Mouse (Mus musculus): ENCODE data around the gene Blvrb. TPM values are rescaled to one million over a fixed set of nuclear protein-coding genes. Genes with fewer than 3 reads are reported as not detected.
A peak's percentile ranks its signal among the peaks of the same experiment; 100 is the strongest.

The Blvrb gene
- polyA plus RNA-seq (2015; fragmentation: Nextera tagmentation; extraction: Ambion mirVana): 86.6 and 133 TPM in 2 replicates

DNA sequence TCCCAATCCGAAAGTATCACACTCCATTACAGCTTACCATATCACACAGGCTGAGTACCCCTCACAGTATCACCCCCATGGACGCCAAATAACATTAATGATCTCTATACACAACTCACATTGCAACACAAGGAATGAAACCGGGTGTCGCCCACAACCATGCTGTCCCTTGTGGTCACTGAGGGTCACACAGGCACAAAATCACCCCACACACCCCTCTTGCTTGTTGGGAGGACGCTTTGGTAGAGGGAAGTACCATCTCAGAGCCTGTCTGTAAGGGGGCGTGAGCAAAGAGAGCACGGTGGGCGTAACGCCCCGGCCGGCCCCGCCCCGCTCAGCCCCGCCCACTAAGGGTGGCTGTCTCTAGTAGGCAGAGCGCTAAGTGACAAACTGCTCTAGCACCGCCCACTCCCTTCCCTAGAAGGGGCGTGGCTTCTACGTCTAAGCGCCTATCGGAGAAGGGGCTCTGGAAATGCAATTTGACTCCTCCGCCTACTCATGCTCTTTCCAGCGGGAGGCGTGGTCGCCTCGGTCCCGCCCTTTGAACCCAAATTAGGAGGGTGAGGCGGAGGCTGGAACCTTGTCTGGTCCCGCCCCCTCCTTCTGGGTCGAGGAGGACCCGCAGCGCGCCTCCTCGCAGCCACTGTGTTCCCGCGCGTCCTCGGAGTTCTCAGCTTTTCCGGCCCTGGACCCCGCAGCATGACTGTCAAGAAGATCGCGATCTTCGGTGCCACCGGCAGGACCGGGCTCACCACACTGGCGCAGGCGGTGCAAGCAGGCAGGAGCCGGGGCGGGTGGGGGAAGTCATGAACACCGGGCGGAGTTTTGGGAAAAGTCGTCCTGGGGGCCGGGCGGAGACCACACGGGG, at the start of gene Blvrb, which contains the start of gene Sptbn4:
Gene Blvrb (plus strand): TSS at position 560 of the 868 bp plus-strand sequence.
Gene Sptbn4 (minus strand): TSS at position 268 of the 868 bp plus-strand sequence.
- H3K36me3 ChIP-seq: no peaks in the 10 kb centered on the region
- peaks cover 18% of the 10 kb centered on the region for H3K4me1 ChIP-seq
- WGBS: 2% methylated on average over 54 of the region's 54 CpGs
- peak within 1 kb of the TSS; percentile 60 for H3K4me3 ChIP-seq (replicated peaks)
- H3K4me2 ChIP-seq: peak within 1 kb of the TSS; percentile 98
- peak; percentile 90 for ATAC-seq (ENCODE audit: insufficient read depth, low FRiP score, low read depth)
- H3K27me3 ChIP-seq (replicated peaks): peaks cover 22% of the 10 kb centered on the region
- peak within 1 kb of the TSS; percentile 53 for H3K9ac ChIP-seq
- no peaks in the 10 kb centered on the region for H3K9me3 ChIP-seq
- H3K27ac ChIP-seq: peak within 1 kb of the TSS; percentile 37; the same call in 1 of the 2 replicates

GRCm38 (mm10) chr7:27400545-27400944, 47.2 kb upstream of the Blvrb start:
- Histone ChIP-seq H3K4me2 (no peak overlapping the region), H3K4me3 (replicated peaks) (no peak overlapping the region), H3K9me3 (no peaks in the 10 kb centered on the region), H3K9ac (no peak overlapping the region), H3K27me3 (replicated peaks) (peaks cover 74% of the 10 kb centered on the region), H3K4me1 (peaks cover 15% of the 10 kb centered on the region), H3K27ac (no peak overlapping the region), H3K36me3 (no peaks in the 10 kb centered on the region)
- 65% methylated on average over 7 of the region's 7 CpGs for WGBS
- ATAC-seq (ENCODE audit: insufficient read depth, low FRiP score, low read depth): no peak

GRCm38 (mm10) chr7:27402675-27403074, 45.1 kb upstream of the Blvrb start:
- no peaks in the 10 kb centered on the region for H3K36me3 ChIP-seq
- H3K4me1 ChIP-seq: 0 out of 2 replicates have a peak, but pooled peaks cover 5% of the 10 kb centered on the region
- ATAC-seq (ENCODE audit: insufficient read depth, low FRiP score, low read depth): 0 out of 2 replicates have a peak, but pooled peaks have one; percentile 37
- no peaks in the 10 kb centered on the region for H3K9me3 ChIP-seq
- H3K27me3 ChIP-seq (replicated peaks): peaks cover 74% of the 10 kb centered on the region
- H3K4me3 ChIP-seq (replicated peaks): no peak overlapping the region
- WGBS: 9% methylated on average over 16 of the region's 16 CpGs
- H3K9ac ChIP-seq: no peak overlapping the region
- no peak overlapping the region for H3K27ac ChIP-seq
- H3K4me2 ChIP-seq: no peak overlapping the region

- WGBS: 5% methylated on average over 75 of the region's 81 CpGs
- Histone ChIP-seq H3K36me3 (no peaks in the 10 kb centered on the region), H3K27ac (no peak overlapping the region), H3K4me3 (replicated peaks) (peak overlapping the region; percentile 25), H3K9me3 (no peaks in the 10 kb centered on the region), H3K4me1 (peaks cover 16% of the 10 kb centered on the region), H3K9ac (no peak overlapping the region; the same call in 1 of the 2 replicates), H3K4me2 (peak overlapping the region; percentile 43), H3K27me3 (replicated peaks) (peaks cover 83% of the 10 kb centered on the region)
- no peak for ATAC-seq (ENCODE audit: insufficient read depth, low FRiP score, low read depth)
These were observed 43.4 kb upstream of the Blvrb start for GRCm38 (mm10) chr7:27404203-27404942.

- Histone ChIP-seq H3K4me1 (peaks cover 16% of the 10 kb centered on the region), H3K36me3 (no peaks in the 10 kb centered on the region), H3K27ac (no peak overlapping the region), H3K4me3 (replicated peaks) (no peak overlapping the region), H3K9me3 (no peaks in the 10 kb centered on the region), H3K9ac (no peak overlapping the region), H3K4me2 (no peak overlapping the region), H3K27me3 (replicated peaks) (peaks cover 73% of the 10 kb centered on the region)
- ATAC-seq (ENCODE audit: insufficient read depth, low FRiP score, low read depth): no peak
- 83% methylated on average over 7 of the region's 7 CpGs for WGBS
These were observed 41.3 kb upstream of the Blvrb start for GRCm38 (mm10) chr7:27406481-27406880.

- peak overlapping the region; percentile 47 for H3K4me3 ChIP-seq (replicated peaks)
- H3K27ac ChIP-seq: no peak overlapping the region
- 48% methylated on average over 8 of the region's 8 CpGs for WGBS
- H3K27me3 ChIP-seq (replicated peaks): peaks cover 65% of the 10 kb centered on the region
- H3K9ac ChIP-seq: no peak overlapping the region
- ATAC-seq (ENCODE audit: insufficient read depth, low FRiP score, low read depth): no peak
- peak overlapping the region; percentile 89; the same call in 1 of the 2 replicates for H3K4me2 ChIP-seq
- peaks cover 16% of the 10 kb centered on the region for H3K4me1 ChIP-seq
- H3K9me3 ChIP-seq: no peaks in the 10 kb centered on the region
- no peaks in the 10 kb centered on the region for H3K36me3 ChIP-seq
These were observed 40.0 kb upstream of the Blvrb start for GRCm38 (mm10) chr7:27407816-27408215.

DNA sequence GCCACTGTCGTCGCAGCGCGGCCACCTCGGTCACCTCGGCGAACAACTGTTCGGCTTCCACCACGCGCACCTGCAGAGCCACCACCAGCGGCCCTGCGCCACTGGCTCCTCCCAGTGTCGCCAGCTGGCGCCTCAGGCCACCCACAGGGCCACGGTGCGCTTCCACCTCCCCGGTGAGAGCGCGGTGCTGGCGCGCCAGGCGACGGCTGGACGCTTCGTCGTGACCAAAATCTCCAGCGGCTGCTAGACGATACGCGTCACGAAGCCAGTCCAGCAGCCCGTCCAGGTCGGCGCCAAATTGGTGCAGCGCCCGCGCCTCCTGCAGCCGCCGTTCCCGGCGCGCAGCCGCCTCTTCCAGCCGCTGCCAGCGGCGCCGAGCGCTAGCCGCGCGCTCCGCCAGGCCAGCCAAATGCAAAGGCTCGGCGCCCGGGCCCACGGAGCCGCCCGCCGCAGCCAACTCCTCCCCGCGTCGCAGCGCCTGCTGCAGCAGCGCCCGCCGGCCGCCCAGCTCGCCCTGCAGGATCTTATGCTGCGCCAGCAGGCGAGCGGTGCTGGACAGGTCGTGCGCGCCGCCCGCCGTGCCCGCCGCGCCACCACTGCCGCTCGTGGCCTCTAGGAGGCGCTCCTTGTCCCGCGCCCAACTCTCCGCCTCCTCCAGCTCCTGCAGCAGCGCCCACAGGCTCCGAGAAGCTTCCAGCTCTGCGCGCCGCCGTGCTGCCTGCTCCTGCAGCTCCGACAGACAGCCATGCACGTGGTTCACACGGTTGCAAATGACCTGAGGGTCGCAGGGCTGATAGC, 39.2 kb upstream of the Blvrb start:
- Histone ChIP-seq H3K9me3 (no peaks in the 10 kb centered on the region), H3K4me1 (peaks cover 16% of the 10 kb centered on the region), H3K27me3 (replicated peaks) (peaks cover 58% of the 10 kb centered on the region), H3K36me3 (no peaks in the 10 kb centered on the region), H3K27ac (no peak overlapping the region), H3K4me2 (peak overlapping the region; percentile 89), H3K4me3 (replicated peaks) (peak overlapping the region; percentile 47), H3K9ac (no peak overlapping the region)
- under 1% methylated on average over 89 of the region's 96 CpGs for WGBS
- ATAC-seq (ENCODE audit: insufficient read depth, low FRiP score, low read depth): peak; percentile 79

- no peak overlapping the region for H3K9ac ChIP-seq
- no peak for ATAC-seq (ENCODE audit: insufficient read depth, low FRiP score, low read depth)
- 55% methylated on average over 2 of the region's 2 CpGs for WGBS
- H3K4me1 ChIP-seq: no peaks in the 10 kb centered on the region
- H3K27me3 ChIP-seq (replicated peaks): no peaks in the 10 kb centered on the region
- H3K4me3 ChIP-seq (replicated peaks): no peak overlapping the region
- H3K9me3 ChIP-seq: no peaks in the 10 kb centered on the region
- no peaks in the 10 kb centered on the region for H3K36me3 ChIP-seq
- H3K4me2 ChIP-seq: no peak overlapping the region
- no peak overlapping the region for H3K27ac ChIP-seq
These were observed 30.6 kb upstream of the Blvrb start for GRCm38 (mm10) chr7:27417151-27417550.

- Histone ChIP-seq H3K4me1 (no peaks in the 10 kb centered on the region), H3K4me3 (replicated peaks) (no peak overlapping the region), H3K9me3 (no peaks in the 10 kb centered on the region), H3K36me3 (no peaks in the 10 kb centered on the region), H3K27ac (no peak overlapping the region), H3K4me2 (no peak overlapping the region), H3K27me3 (replicated peaks) (no peaks in the 10 kb centered on the region), H3K9ac (no peak overlapping the region)
- WGBS: 75% methylated on average over 3 of the region's 3 CpGs
- ATAC-seq (ENCODE audit: insufficient read depth, low FRiP score, low read depth): no peak
These were observed 28.7 kb upstream of the Blvrb start for GRCm38 (mm10) chr7:27419101-27419500.

GRCm38 (mm10) chr7:27423556-27424326, 24.0 kb upstream of the Blvrb start:
- H3K4me3 ChIP-seq (replicated peaks): no peak overlapping the region
- H3K9ac ChIP-seq: no peak overlapping the region
- no peaks in the 10 kb centered on the region for H3K4me1 ChIP-seq
- H3K36me3 ChIP-seq: no peaks in the 10 kb centered on the region
- no peak overlapping the region for H3K27ac ChIP-seq
- H3K27me3 ChIP-seq (replicated peaks): no peaks in the 10 kb centered on the region
- H3K9me3 ChIP-seq: no peaks in the 10 kb centered on the region
- ATAC-seq (ENCODE audit: insufficient read depth, low FRiP score, low read depth): no peak
- WGBS: 75% methylated on average over 12 of the region's 12 CpGs
- H3K4me2 ChIP-seq: no peak overlapping the region

- Histone ChIP-seq H3K4me2 (no peak overlapping the region), H3K27ac (no peak overlapping the region), H3K36me3 (no peaks in the 10 kb centered on the region), H3K4me3 (replicated peaks) (no peak overlapping the region), H3K4me1 (no peaks in the 10 kb centered on the region), H3K27me3 (replicated peaks) (no peaks in the 10 kb centered on the region), H3K9me3 (no peaks in the 10 kb centered on the region), H3K9ac (no peak overlapping the region)
- 86% methylated on average over 1 of the region's 1 CpGs for WGBS
- ATAC-seq (ENCODE audit: insufficient read depth, low FRiP score, low read depth): no peak
These were observed 20.4 kb upstream of the Blvrb start for GRCm38 (mm10) chr7:27427387-27427786.

Measured in stomach, embryonic 15.5 days (tissue).